Mouse (Mus musculus): Measurements from ENCODE around the gene Vangl1. TPM values are rescaled to one million over a fixed set of nuclear protein-coding genes. Genes with fewer than 3 reads are reported as not detected.

The Vangl1 gene
- total and polyA plus RNA-seq, 3 experiments: not detected

DNA sequence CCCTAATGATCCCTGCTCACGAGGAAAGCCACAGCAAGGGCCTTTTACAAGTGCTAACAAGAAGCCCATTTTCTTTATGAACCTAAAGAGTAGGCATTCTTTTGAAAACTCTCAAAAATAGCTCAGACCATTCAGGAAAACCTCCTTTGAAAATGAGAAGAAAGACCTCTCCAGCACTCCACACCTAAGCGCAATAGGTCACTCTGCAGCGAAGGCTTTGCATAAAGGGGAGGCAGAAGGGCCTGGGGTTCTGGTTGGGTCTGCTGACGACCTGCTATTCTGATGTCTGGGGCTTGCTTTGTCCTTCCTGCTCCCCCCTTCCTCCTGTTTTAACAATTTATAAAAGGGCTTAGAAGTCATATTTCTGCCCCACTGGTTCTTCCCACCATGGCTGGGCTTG lies 24.6 kb downstream of the Vangl1 start:
- H3K4me1 ChIP-seq (ENCODE audit: control insufficient read depth in 1 of 2, insufficient read depth in 2 of 2): no peaks in the 10 kb centered on the region
- H3K9me3 ChIP-seq (replicated peaks; ENCODE audit: low read length): no peaks in the 10 kb centered on the region
- H3K4me2 ChIP-seq (ENCODE audit: insufficient read depth, low read depth, poor library complexity, severe bottlenecking): no peak overlapping the region
- DNase-seq (ENCODE audit: extremely low read depth): no peak
- H3K9ac ChIP-seq (ENCODE audit: insufficient read depth, low read depth): no peak overlapping the region
- H3K4me3 ChIP-seq (replicated peaks in 1 of 3; ENCODE audit: low read depth in 2 of 3, low read length in 2 of 3, poor library complexity in 1 of 3): no peak overlapping the region
- no peak overlapping the region for H3K27ac ChIP-seq (ENCODE audit: insufficient read depth, low read depth)
- H3K27me3 ChIP-seq (replicated peaks): no peaks in the 10 kb centered on the region
- TF ChIP-seq USF2 (conservative IDR thresholded peaks at IDR 0.05; ENCODE audit: low read depth, low read length) (no peak), ZKSCAN1 (IDR thresholded peaks at IDR 0.05; ENCODE audit: borderline replicate concordance, low read depth, low read length) (no peak)
- dilution Hi-C loops (cut with MboI; ENCODE audit: extremely low pct_ligation_motif_present, extremely low pct_unique_long_range_greater_than_20kb, low sequenced_read_pairs): no loop called here
- no peaks in the 10 kb centered on the region for H3K36me3 ChIP-seq (replicated peaks in 1 of 2; ENCODE audit: control insufficient read depth in 1 of 2, insufficient read depth in 1 of 2, low read length in 1 of 2)
- in situ Hi-C loops (cut with MboI; ENCODE audit: low pct_ligation_motif_present, low pct_unique_long_range_greater_than_20kb, low sequenced_read_pairs): no loop called here
- H3K79me2 ChIP-seq (replicated peaks; ENCODE audit: control insufficient read depth, extremely low read depth, insufficient read depth, poor library complexity, severe bottlenecking): no peaks in the 10 kb centered on the region

DNA sequence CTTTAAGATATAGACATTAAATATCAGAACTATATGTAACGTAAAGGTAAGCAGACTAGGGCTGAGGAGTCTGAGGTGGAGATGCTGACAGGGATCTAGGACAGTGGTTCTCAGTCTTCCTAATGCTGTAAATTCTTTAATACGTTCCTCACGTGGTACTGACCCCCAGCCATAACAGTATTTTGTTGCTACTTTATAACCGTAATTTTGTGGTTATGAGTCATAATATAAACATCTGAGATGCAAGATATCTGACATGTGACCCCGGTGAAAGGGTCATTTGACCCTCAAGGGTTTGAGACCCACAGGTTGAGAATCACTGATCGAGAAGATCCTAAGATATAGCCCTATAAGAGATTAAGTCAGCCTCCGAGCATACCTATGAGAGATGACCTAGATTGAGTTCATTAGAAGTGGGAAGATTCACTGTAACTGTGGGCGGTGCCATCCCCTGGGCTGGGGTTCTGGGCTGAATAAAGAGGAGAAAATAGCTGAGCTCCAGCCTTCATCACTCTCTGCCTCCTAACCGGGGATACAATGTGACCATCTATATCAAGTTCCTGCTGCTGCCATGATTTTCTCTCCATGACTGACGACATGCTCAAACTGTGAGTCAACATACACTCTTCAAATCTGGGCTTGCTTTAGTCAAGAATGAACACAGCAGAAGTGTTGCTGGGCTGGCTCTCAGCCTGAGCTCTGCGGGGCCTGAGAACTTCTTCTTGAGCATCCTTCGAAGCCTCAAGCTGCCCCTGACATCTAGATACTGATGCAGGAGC lies 26.5 kb downstream of the Vangl1 start:
- H3K27ac ChIP-seq (ENCODE audit: insufficient read depth, low read depth): no peak overlapping the region
- no peaks in the 10 kb centered on the region for H3K36me3 ChIP-seq (replicated peaks in 1 of 2; ENCODE audit: control insufficient read depth in 1 of 2, insufficient read depth in 1 of 2, low read length in 1 of 2)
- no peaks in the 10 kb centered on the region for H3K79me2 ChIP-seq (replicated peaks; ENCODE audit: control insufficient read depth, extremely low read depth, insufficient read depth, poor library complexity, severe bottlenecking)
- no peak for TF ChIP-seq NELFE (IDR thresholded peaks at IDR 0.05; ENCODE audit: low read depth, low read length)
- TF ChIP-seq RCOR1 (conservative IDR thresholded peaks at IDR 0.05; ENCODE audit: low read depth, low read length): no peak
- TF ChIP-seq JUN (IDR thresholded peaks at IDR 0.05; ENCODE audit: insufficient read depth, low read depth, low read length): no peak
- no peak for TF ChIP-seq MYC (IDR thresholded peaks at IDR 0.05; ENCODE audit: low read depth, low read length)
- TF ChIP-seq UBTF (IDR thresholded peaks at IDR 0.05; ENCODE audit: low read depth, low read length): no peak
- TF ChIP-seq RAD21 (IDR thresholded peaks at IDR 0.05; ENCODE audit: low read depth, low read length): no peak
- no peak for TF ChIP-seq MEF2A (IDR thresholded peaks at IDR 0.05; ENCODE audit: borderline replicate concordance, low read depth, low read length)
- TF ChIP-seq E2F4 (IDR thresholded peaks at IDR 0.05; ENCODE audit: insufficient replicate concordance, low read depth, low read length): no peak
- no peak for TF ChIP-seq BHLHE40 (IDR thresholded peaks at IDR 0.05; ENCODE audit: low read depth, low read length)
- no peak for TF ChIP-seq ZMIZ1 (IDR thresholded peaks at IDR 0.05; ENCODE audit: low read depth, low read length)
- TF ChIP-seq IRF4 (IDR thresholded peaks at IDR 0.05; ENCODE audit: low read depth, low read length): no peak
- TF ChIP-seq SMC3 (IDR thresholded peaks at IDR 0.05; ENCODE audit: low read depth, low read length): no peak
- TF ChIP-seq CHD2 (IDR thresholded peaks at IDR 0.05; ENCODE audit: low read length): no peak
- no peak for TF ChIP-seq ZC3H11A (IDR thresholded peaks at IDR 0.05; ENCODE audit: low read depth, low read length)
- TF ChIP-seq ZNF384 (IDR thresholded peaks at IDR 0.05; ENCODE audit: low read depth, low read length): no peak
- no peak for TF ChIP-seq CHD1 (IDR thresholded peaks at IDR 0.05; ENCODE audit: low read depth, low read length)
- no peak for TF ChIP-seq TBP (conservative IDR thresholded peaks at IDR 0.05; ENCODE audit: low read depth, low read length)
- dilution Hi-C loops (cut with MboI; ENCODE audit: extremely low pct_ligation_motif_present, extremely low pct_unique_long_range_greater_than_20kb, low sequenced_read_pairs): no loop called here
- H3K4me3 ChIP-seq (replicated peaks in 1 of 3; ENCODE audit: low read depth in 2 of 3, low read length in 2 of 3, poor library complexity in 1 of 3): no peak overlapping the region
- H3K9me3 ChIP-seq (replicated peaks; ENCODE audit: low read length): no peaks in the 10 kb centered on the region
- no peaks in the 10 kb centered on the region for H3K4me1 ChIP-seq (ENCODE audit: control insufficient read depth in 1 of 2, insufficient read depth in 2 of 2)
- H3K9ac ChIP-seq (ENCODE audit: insufficient read depth, low read depth): no peak overlapping the region
- no peak for DNase-seq (ENCODE audit: extremely low read depth)
- in situ Hi-C loops (cut with MboI; ENCODE audit: low pct_ligation_motif_present, low pct_unique_long_range_greater_than_20kb, low sequenced_read_pairs): no loop called here
- no peaks in the 10 kb centered on the region for H3K27me3 ChIP-seq (replicated peaks)
- no peak overlapping the region for H3K4me2 ChIP-seq (ENCODE audit: insufficient read depth, low read depth, poor library complexity, severe bottlenecking)

All from CH12.LX (cell line).